Mouse (Mus musculus) cerebellum, postnatal 14 days (tissue): ENCODE data around the gene Nepro.

Source experiments
- DNase-seq, 2 experiments: peaks; one replicate each; pipeline ENCODE4 v3.0.0; 2021; ENCODE audit warnings: mixed read lengths in 2 of 2

The Nepro gene

DNA sequence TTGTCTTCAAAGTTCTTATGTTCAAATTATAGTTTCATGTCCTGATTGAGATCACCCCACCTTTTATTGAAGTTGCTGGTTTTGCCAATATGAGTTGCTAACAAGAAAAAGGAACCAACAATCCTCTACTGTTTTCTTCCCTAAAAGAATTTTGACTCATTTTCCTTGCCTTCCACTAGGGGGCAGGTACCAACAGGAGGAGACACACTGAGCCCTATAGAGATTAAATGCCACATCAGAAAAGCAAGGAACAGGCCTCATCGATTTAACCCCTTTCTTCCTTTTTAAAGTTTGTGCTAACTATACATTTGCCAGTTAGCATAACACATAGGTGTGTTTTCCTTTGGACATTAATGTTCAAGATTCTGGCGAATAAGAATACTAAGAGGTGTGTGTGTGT, 43.9 kb downstream of the Nepro start:
- peak in 1 of 2 experiments; percentile 34 for DNase-seq

GRCm38 (mm10) chr16:44772577-44772976, 48.5 kb downstream of the Nepro start:
- DNase-seq: no peak

- DNase-seq: no peak
These were observed 49.6 kb downstream of the Nepro start for GRCm38 (mm10) chr16:44773673-44774072.

DNA sequence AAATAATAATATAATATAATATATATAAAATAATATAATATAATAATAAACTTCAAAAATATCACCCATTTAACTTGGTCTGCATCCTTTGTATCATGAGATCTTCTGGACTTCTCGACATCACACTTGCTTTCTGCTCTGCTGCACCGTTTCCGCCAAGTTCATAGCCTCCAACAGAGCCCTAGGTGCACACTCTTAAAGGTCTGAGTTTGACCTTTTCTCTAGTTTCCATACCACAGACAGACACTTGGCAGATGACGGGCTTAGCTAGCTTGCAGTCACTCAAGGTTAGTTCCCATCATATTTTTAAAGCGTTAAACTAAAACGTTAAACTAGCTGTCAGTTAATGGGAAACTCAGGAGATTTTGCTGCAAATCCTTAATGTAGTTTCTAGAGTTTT, 50.1 kb downstream of the Nepro start:
- no peak for DNase-seq

- DNase-seq: no peak
These were observed 54.5 kb downstream of the Nepro start for GRCm38 (mm10) chr16:44778538-44779147.

DNA sequence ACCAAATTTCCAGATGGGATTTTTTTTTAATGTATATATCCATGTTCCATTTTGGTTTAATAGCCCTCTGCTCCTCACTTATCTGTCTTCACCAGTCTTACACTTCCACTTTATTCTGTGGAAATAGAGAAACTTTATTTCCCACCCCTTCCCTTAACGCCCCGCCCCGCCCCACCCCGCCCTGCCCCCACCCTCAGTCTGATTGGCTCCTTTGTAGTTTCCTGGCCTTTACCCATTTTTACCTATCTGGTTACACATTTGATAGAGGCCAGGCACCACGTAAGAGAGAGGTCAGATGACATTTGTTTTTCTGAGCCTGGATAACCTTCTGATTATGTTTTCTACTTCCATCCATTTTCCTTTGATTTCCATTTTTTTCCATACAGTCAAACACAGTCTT, 55.4 kb downstream of the Nepro start:
- no peak for DNase-seq

DNA sequence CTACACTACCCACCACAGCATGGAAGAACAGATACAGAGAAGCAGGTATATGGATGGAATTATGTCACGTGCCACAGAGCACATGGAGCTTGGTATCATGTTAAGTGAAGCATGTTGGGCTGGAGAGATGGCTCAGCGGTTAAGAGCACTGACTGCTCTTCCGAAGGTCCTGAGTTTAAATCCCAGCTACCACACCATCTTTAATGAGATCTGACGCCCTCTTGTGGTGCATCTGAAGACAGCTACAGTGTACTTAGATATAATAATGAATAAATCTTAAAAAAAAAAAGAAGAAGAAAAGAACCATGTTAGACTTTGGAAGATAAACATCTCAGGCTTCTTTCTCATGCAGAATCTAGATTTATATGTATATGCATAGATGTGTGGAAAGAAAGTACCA, 56.6 kb downstream of the Nepro start:
- DNase-seq: no peak
